Mouse (Mus musculus): ENCODE results near the gene Scgb1c1.

Gene Scgb1c1

DNA sequence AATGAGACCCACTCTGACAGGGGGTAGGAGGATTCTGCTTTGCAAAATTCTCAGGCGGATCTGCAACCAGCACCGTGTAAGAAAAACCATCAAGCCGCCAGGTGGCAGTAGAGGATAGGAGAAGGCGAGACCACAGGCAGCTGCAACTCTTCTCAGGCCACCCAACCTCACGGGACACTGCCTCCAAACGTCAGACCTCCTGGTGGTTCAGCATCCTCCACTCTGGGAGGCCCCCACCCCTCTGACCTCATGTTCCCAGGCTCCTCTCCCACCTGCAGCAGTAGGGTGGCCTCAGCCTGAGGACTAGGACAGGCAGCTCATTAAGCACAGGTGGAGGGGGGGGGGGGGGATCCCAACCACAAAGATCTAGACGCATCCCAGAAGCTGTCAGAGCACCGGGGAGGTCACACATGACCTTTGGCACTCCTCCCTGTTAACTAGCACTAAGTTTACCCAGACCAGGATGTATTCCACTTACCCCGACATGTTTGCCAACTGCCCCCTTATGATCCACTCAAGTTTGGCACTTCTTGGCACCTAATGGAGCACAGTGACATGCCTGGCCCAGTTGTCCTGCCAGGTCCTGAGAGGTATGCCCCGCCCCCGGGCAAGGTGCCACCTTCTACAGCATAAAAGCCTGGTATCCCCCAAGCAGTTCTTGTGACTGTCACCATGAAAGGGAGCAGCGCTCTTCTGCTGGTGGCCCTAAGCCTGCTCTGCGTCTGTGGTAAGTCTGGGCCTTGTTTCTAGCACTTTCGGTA is at the start of gene Scgb1c1:
Scgb1c1 (plus strand) TSS at position 643 of the 761 bp plus-strand sequence.
- peak; percentile 90 to 92 for DNase-seq

DNA sequence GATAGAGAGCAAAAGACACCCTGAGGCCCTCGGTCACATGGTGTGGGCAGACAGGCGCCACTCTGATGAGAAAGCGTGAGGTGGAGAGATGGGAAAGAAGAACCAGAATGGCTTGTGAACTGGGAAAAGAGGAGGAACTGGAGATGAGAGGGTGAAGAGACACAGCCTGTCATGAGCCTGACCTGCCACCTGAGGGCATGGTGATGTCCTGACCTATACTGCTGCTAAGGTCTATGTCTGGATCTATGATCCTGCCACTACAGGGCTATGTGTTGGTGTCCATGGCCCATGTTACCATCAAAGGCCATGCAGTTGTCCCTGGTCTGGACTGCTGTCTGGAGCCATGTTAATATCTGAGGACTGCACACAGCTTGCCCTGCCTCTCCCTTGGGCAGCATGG is 47.7 kb upstream of the Scgb1c1 start:
- DNase-seq: no peak

DNA sequence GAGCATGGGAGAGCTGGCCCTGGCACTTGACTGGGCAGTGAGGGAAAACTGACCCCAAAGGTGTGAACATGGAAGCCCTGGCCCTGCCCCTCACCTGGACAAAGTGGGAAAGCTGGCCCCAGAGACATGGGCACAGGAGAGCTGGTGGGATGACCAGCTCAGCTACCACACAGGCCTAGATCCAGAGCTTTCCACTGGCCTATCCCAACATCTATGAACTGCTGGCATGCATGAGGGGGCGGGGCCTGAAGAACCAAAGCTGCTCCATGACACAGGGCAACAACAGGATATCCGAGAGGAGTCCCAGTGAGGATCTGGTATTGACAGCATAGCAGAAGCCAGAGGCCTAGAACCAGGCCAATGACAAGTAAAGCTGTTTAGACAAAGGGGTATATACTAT is 47.1 kb upstream of the Scgb1c1 start:
- no peak for DNase-seq

DNA sequence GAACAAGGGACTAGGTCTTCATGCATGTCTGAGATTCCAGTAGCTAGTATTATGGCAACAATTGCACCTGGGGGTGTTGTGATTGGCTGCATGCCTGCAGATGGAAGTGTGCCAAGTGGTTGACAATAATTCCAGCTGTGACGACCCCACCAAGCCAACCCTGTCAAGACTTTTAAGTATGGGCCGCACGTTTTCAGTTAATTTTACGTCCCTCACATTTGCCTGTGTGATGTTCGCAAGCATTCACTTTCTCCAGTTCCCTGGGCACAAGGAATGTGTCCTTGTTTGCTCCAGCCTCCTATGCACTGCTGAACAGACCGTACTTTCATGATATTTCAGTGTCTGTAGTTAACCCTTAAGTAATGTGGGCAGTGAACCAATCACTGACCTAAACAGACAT is 42.7 kb upstream of the Scgb1c1 start:
- DNase-seq: no peak

DNA sequence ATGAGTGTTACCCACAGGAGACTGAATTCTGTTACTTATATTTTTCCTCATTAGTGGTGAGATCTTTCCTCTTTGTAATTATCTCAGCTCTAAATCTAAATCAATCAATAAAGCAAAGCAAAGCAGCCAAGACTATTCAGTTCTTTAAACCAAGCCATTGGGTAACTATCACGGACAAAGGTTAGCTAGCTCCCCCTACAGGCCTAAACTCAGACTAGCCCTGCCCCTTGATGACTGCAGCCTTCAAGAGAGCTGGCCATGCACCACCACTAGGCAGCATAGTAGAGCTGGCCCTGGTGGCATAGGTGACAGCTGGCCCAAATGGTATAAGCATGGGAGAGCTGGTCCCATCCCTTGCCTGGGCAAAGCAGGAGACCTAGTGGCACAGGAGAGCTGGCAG is 39.6 kb upstream of the Scgb1c1 start:
- DNase-seq: peak; percentile 24 to 30

DNA sequence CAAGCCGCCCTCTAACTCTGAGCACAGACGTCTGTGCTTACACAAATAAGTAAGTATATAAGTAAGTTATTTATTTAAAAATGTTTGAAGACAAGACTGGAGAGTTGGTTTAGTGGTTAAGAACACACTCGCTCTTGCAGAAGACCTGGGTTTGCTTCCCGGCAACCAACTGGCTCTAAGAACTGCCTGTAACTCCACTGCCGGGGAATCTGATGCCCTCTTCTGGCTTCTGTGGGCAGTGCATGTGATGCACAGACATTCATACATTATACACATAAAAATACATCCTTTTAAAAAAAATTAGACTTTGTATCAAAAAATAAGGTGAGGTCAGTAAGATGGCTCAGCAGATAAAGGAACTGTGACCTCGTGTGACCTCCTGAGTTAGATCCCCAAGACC is 34.9 kb upstream of the Scgb1c1 start:
- DNase-seq: no peak

DNA sequence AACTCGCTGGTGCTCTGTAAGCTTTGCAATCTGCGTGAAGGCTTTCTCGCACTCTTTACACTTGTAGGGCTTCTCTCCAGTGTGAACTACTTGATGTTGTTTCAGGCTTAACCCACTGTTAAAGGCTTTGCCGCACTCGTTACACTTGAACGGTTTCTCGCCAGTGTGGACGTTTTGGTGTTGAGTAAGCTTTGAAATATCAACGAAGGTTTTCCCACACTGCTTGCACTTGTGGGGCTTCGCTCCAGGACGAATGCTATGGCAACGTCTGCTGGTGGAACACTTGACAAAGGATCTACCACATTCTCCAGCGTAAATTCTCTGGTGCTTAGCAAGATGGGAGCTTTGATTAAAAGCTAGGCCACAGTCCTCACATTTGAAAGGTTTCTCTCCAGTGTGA is 33.6 kb upstream of the Scgb1c1 start:
- no peak for DNase-seq

DNA sequence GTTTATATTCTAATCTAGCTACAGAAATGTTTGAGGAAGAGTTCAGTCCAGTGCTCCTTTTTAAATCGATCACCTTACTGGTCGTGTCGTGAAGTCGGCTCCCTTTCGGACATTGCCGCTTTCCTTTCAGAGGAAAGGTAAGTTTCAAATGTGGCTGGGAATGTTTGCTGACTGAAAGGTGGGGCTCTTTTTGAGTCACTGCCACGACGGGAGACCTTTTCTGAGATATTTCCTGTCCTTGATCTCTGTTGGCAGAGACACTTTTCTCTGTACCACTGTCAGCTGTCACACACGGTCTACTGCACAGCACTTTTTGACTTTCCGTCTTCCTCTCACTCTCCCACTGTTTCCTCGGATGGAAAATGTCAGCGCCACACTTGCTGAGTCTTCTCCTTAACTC is 32.5 kb upstream of the Scgb1c1 start:
- DNase-seq: no peak

DNA sequence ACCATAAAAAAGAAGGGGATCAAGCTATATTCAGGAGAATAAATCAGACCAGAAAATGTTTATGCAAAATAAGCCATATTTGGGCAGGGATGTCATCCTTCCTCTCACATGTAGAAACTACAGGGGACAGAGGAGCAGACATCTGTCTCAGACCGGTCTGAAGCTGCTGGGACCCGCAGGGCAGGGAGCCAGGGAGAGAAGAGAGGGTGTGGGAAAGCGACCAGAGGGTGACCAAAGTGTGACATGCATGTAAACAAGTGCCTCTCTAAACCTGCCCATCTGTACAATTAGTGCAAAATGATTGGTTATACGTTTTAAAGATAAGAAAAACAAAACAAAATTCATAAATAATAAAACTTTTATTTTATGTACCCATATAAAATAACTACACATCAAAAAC is 25.2 kb upstream of the Scgb1c1 start:
- DNase-seq: no peak

DNA sequence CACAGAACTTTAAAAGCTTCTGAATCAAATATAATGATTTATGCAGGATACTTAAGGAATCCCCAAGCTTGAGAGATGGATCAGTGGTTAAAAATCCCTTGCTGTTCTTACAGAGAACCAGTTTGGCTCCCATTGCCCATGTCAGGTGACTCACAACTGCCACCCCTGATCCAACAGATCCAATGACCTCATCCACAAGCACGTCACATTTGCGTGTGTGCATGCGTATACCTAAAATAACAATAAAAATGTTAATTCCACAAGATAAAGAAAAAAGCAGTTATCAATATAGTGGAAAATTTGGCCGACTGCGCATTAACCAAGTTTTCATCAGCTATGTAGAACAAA is 24.1 kb upstream of the Scgb1c1 start:
- peak in 1 of 2 experiments; percentile 25 for DNase-seq

DNA sequence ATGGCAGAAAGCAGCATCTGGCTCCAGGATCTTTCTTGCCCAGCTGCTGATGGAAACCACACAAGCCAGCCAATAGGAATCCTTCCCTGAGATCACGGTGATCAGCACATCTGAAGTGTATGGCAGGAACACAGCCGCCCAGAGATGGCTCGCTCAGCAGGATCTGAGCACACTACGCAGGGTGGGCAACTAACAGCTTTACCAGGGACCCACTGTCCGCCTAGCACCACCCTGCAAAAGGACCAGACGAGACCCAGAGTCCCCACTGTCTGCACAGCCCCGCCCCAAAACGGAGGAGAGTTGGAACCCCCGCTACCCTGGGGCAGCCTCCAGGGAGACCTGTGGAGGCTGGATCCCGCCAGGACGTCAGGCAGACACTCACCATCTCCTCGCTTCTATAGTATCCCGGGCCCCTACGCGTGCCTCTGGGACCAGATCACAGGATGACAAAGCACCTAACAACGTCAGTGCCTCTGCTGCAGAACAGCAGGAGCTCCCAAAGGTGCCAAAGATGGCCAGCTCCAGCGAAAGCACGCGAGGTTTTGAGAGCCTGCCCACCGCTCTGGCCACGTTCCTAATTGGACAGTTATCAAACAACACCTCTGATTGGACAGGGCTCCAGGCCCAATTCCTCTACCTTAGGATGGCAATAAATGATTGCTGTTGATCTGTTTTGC is 23.6 kb upstream of the Scgb1c1 start, which contains the start of gene Zfp941:
Zfp941 (minus strand) TSS at position 526 of the 677 bp plus-strand sequence.
- peak; percentile 86 for DNase-seq

DNA sequence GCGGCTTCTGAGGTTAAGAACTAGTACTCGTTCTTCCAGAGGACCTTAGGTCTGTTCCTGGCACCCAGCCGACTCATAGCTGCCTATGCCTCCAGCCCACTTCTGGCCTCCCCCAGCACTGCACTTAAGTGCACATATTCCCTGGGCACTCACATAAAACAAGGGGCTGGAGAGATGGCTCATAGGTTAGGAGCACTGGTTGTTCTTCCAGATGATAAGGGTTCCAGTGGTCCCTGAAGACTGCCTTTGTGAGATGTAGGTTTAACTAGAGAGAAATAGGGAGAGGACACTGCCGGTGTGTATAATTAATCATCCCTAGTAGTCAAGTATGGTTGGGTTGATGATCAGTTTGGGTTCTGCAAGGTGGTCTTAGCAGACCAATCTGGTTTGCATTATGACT is 22.6 kb upstream of the Scgb1c1 start:
- no peak for DNase-seq

DNA sequence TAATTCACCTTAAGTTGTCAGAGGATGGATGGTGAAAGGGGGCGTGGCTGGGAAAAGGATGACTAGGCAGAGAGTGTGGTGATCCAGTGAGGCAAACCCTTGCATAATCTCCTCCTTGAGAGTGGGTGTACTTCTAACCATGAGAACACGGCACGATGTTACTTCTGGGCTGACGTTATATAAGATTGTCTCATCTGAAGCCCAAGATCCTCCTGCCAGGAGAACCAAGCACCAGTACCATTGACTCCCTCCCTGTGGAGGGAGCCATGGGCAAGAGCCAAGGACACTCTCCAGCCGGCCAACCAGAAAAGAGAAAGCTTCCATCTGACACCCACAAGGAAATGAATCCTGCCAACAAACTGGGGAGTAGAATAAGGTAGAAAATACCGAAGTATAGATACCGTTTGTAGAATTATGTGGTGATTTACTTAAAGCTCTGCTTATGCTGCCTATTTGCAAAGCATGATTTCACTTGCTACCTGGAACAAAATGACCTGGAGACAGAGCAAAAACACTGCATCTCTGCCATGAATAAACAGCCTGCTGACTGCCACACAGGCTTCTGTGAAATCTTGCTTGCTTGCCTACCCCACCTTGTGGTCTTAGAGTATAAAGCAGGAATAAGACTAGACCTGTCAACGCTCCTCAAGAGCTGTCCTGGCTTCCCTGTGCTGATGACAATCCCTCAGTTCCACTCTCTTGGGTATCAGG is 17.0 kb upstream of the Scgb1c1 start:
- DNase-seq: peak; percentile 68 to 69

DNA sequence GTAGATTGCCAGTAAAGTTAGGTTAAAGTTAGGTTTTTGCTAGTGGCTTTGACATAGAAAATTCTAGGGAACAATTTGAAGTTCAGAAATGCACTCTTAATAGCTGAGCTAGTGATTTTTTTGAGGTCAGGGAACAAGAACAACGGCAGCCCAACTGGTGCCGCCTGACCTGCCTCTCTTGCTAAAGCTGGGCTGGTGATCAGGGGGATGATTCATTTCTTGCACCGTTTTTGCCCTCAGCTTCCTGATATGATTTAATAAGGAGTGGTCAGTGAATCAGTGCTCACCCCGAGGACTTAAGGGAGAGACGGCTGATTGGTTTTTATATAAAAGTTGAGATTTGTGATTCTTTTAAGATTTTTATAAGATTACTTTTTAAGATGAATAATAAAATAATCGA is 13.9 kb upstream of the Scgb1c1 start:
- no peak for DNase-seq

DNA sequence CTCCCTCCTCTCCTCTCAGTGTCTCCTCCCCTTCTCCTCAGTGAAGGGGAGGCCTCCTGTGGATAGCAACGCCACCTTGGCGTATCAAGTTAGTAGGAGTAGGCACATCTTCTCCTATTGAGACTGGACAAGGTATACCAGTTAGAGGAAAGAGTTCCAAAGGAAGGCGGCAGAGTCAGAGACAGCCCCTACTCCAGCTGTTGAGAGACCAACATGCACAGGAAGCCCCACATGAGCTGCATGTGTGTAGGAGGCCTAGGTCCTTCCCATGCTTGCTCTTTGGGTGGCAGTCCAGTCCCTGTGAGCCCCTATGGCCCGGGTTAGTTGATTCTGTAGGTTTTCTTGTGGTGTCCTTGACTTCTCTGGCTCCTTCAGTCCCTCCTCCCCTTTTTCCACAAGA is 12.0 kb upstream of the Scgb1c1 start:
- no peak for DNase-seq

DNA sequence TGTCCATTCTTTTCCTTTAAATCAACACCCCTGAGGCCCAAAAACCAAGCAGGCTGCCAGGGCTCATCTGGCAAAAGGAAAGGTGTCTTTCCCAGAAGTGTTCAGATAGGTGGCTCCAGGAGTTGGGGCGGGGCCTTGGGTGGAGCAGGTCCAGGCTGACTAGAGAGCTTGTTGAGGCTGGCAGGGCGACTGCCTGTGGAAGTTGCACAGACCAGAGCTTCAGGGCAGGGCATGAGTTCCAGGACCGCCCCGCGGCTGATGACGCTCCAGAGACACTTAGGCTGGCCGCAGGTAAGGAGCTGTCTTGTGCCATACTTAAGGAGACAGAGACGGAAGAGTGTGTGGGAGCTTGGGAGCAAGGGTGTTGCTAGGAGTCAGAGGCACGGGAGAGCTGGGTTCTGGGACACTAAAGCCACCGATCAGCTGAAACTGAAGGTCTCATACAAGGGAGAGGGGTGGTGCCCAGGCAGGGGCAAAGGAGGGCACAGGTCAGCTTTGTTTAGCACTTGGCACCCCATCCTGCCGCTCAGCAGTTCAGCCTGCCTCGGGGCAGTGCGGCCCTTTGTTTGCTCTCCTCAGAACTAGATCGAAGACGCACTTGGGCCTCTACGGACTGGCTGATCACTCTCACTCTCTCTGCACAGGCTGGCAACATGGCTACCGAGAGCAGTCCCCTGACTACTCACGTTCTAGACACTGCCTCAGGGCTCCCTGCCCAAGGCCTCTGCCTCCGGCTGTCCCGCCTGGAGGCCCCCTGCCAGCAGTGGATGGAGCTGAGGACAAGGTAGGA is 10.2 kb upstream of the Scgb1c1 start, which contains the start of gene Urah:
Urah (plus strand) TSS at position 51 of the 790 bp plus-strand sequence.
- no peak for DNase-seq

DNA sequence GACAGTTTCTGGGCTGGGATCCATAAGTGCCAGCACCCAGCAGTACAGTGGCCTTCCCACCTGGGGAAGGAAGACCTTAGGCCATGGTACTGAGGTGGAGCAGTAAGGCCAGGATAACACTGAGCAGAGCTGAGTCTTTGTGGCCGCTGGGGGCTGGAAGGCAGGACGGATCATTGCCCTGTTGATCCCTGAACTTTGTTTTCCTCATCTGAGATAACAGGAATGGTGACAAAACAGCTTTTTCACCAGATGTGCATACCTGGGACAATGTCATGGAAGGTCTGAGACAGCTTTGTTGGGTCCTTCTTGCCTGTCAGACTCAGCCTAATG is 9.6 kb upstream of the Scgb1c1 start:
- no peak for DNase-seq

DNA sequence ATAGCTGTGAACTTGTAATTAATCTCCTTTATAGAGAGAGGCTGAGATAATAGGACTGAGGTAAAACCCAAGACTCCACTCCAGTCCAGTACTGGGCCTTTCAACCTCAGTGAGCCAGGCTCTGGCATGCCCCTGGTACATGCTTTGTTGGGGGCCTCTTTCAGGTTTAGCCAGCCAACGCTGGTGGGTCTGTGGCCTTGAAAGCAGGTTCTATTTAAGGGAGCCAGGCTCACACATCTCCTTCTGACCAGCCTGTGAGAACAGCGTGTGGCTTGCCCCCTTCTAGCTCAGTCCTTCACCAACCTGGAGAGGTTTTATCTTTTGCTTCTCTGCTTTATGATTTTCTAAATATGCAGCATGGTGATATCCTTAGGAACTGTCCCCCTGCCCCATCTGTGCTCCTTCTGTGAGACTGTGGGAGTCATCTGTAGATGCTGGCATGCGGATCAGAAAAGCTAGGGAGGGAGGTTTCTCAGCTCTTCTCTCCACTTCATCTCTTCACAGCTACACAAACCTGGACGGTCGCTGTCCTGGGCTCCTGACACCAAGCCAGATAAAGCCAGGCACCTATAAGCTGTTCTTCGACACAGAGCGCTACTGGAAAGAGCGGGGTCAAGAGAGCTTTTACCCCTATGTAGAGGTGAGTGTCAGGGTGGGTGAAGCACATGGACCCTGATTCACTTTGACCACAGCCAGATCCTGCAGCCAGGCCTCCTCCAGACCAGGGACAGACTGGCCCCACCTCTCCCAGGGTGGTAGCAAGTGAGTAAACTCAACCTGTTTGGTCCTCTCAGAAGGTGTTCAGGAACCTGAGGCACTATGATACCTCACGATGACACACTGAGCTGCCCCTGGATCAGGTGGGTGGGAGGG is 8.9 kb upstream of the Scgb1c1 start:
- DNase-seq: no peak

DNA sequence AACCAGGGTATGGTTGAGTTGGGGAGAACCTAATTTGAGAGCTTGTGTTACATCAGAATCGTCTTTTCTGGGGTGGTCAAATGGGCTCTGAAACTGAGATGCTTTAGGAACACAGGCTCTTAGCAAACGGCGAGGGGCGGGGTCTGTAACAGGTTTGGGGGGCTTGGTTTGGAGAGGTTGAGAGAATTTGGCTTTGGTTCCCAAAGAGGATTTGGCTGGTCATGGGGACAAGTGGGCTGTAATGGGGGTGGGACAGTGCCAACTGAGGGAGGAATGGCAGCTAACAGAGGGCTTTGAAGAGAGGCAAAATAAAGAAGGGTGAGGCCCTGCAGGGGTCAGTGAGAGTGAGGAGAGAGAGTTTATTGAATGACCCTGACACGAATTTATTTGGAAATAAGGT is 5.8 kb upstream of the Scgb1c1 start:
- DNase-seq: no peak

DNA sequence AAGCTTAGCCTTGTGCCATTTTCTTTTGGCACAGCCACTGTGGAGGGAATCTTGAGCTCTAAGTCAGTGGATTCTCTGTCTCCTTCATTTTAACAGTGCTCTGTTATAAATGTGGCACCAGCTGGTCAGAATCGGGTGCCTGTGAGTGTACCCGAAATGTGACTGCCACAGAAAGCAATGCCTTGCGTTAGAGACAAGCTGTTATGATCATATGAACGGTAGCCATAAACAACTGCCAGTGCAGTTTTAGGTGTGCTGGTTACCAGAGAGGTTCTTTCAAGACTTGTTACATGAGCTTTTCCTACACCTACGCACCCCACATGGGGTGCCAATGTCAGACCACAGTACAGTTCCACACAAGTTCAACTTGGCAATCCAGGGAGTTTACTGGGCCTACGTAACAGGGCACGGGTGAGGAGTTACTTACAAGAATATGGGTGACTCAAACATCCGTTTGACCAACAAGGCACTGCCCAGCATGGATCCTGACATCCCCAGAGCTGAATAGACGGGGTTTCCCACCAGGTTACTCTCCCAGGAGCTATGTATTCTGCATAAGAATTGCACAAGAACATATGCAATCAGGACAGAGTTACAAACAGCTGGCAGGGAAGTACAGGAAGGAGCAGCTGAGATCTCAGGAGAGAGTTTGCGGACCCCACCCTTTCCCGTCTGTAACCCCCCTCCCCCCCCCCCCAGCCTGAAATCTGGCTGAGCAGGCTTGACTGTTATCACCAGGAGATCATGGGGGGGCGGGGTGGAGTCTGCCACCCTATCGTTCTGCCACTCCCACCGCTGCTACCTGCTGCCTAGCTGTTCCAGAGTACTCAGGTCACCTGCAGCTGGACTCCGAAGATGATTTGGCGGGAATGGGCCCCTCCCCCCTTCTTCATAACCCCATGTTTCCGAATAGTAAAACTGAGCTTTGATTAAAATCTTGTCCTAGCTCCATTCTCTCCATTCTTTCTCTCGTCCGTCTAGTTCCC is 4.3 kb upstream of the Scgb1c1 start:
- DNase-seq: no peak

DNA sequence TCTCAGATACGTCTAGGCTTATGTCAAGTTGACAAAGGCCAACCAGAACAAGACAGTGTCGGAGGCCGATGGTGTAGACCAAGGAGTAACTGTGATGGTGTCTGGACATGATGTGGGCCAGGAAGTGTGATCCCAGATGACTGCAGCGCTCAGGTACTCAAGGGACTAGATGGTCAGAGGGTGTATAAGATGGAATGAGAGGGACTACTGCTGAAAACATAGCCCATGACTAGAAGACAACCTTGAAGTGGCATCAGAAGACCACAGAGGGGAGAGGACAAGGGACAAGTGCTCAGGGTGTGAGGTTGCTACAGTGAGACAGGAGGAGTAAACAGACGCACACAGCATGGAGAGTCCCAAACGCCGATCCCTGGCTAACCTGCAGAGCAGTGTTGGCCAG is 1.5 kb upstream of the Scgb1c1 start:
- no peak for DNase-seq

Measured in cerebellum, postnatal 36 days (tissue).